Mouse (Mus musculus): ENCODE results near the gene Stk38l.
"Not testable (repeated sequence)": the region's sequence is repeated elsewhere in the genome, so short reads cannot be mapped to it uniquely, and the experiment has no call there.

Gene Stk38l

DNA sequence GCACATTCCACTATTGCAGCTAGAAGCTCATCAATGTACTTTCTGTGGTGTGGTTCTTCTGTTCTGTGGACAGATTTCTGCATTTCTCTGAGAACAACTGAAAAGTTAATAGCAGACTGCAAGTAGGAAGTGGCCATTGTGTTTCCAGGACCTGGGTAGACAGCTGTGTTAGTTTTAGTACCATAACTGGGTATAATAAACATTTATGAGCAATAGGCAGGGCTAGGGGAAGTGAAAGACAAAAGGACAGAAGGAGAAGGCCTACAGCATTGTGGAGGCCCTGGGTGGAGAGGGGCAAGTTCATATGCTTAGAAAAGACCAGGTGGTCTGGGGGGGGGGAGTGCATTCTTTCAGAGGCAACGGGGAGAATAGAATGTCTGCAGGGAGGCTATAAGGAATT lies 8.8 kb downstream of the Stk38l start:
- DNase-seq (ENCODE audit: low spot score) = no peak

DNA sequence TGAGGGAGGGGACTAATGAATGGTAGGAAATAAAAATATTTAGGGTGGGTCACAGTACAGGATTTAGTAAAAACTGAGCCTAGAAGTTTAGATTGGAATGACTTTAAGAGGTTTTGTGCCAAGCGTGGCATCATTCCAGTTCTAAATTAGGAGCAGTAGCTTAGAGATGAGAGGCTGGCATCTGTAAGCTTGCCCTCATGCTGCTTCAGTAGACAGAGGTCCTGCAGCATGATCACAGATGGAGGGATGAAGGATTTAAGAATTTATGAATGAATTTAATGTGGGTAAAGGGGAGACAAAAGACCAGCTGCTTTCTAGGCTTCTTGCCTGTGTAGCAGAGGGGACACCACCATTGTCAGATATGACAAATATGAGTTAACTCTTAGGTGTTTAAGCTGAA lies 14.1 kb downstream of the Stk38l start:
- no peak for DNase-seq (ENCODE audit: low spot score)

DNA sequence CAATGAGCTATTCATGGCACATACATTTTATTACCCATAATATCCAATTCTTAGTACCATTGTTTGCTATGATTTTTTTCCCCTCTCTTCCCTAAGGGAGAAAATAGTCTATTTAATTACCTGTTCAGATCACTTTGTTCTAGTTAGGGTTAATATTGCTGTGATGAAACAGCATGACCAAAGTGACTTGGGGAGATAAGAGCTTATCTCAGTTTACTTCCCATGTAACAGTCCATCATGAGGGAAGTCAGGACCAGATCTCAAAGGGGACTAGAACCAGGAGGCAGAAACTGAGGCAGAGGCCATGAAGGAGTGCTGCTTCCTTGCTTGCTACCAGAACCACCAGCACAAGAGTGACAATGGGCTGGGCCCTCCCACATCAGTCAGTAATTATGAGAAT lies 15.9 kb downstream of the Stk38l start:
- DNase-seq (ENCODE audit: low spot score) = no peak

DNA sequence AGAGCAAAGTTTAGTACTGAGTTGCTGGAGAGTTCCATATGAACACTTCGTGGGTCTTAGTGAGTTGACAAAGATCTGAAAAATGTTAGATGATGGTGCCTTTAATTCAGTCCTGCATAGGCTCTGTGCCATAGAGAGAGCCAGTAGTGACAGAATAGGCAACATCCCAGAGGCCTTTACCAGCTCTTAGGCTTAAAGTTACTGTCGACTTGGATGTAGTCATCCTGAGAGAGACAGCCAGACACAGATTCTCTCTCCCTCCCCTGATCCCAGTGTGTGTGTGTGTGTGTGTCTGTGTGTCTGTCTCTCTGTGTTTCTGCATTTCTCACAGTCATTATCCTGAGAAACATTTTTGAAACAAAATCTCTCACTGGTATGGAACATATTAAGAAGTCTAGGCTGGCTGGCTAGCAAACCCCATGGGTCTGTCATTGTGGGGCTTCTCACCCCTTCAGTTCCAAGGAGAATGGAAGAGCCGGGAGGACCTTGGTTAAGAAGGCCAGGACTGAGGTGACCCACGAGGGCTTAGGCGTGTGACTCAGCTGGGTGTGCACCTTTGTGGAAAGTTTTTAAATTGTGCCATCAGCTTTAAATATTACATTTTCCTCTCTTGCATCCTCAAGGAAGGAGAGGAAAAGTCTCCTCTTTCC lies 17.3 kb downstream of the Stk38l start:
- DNase-seq (ENCODE audit: low spot score) = no peak

DNA sequence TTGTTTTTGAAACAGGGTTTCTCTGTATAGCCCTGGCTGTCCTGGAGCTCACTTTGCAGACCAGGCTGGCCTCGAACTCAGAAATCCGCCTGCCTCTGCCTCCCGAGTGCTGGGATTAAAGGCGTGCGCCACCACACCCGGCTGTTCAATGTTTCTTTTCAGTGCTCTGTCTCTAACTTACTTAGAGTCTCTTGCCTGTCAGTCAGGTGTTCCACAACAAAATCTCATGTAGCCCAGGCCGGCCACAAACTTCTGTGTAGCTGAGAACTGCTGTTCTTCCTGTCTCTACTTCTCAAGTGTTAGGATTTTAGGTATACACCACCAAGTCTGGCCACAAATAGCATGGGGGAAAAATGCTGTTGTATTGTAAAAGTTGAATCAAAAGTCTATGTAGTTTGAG lies 19.5 kb downstream of the Stk38l start:
- not testable (repeated sequence) for DNase-seq (ENCODE audit: low spot score)

DNA sequence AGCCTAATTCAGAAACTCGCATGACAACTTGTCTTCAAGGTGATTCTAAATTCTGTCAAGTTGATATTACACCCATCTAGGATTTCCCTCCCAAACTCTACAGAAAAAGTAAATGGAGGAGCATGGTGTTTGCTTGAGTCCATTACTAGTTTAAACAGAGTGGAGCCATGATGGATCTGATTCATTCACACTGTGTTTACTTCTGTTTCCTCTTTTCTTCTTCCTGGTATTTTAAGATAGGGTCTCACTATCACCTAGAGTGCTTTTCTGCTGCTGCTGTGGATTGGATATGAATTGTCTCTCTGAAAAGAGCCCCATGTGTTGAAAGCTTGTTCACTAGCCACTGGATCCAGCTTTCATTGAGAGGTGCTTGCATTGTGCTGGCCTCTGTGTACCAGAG lies 20.4 kb downstream of the Stk38l start:
- DNase-seq (ENCODE audit: low spot score) = no peak

DNA sequence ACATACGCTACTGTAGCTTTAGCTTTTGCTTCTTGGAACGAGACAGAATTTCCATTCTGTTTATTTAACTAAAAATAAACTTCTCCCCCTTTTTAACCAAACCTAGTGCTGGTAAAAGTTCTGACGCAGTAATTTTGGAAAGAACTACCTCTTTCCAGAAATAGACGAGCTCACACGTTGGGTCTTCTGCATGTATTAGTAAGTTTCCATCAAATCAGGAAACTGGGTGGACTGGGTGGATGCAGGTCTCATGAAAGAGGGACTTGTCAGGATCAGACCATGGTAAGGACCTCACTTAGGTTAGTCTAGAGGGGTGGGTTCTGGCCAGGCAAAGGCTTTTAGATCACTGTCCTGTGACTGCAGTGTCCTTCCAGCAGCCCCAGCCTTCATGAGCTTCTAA lies 21.8 kb downstream of the Stk38l start:
- no peak for DNase-seq (ENCODE audit: low spot score)

DNA sequence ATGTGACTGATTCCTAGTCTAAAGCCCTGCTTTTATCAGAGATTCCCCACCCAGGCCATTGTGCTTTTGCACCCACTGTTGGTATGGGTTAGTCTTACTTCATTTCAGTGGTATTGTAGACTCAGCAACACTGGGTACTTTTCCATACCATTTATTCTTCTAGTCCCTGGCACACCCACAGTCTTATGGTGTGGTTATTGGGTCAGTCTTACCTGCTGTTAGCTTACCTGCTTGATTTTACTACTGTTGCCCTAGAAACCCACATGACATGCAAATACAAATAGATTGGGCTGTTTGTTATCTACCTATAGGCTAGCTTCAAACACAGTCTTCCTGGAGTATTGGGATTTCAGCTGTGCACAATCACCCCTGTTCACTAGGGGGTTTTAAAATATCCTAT lies 22.3 kb downstream of the Stk38l start:
- DNase-seq (ENCODE audit: low spot score) = no peak

DNA sequence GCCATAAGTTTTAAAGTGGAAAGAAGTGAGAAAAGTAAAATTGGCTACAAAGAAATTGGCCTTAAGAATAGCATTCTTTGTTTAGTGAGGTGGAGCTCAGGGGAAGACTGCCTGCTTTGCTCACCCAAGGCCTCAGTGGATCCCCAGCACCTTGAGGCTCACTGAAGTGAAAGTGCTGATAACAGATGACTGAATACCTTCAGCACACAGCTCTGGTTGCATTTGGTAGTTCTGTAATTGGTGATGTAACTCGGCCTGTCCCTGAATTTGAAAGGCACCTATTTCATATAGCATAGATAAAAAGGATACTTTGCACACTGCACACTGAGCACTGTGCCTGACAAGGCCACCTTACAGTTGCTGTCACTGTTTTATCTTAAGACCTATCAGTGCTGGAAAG lies 23.5 kb downstream of the Stk38l start:
- DNase-seq (ENCODE audit: low spot score) = no peak

DNA sequence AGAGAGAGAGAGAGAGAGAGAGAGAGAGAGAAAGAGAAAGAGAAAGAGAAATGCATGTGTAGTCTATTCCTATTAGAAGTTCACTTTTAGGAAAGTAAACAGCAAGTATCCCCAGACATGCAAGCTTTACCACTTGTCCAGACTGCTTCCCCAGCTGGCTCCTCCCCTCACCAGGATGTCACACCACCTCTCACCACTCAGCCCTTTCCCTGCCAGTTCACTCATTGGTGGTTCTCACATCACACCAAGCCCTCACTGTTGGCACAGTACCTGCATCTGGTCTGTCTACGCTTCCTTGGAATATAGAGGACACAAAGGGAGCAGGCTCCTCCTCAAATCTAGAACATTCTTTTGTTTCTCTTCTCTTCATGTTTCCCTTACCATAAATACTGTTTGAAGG lies 26.9 kb downstream of the Stk38l start:
- no peak for DNase-seq (ENCODE audit: low spot score)

DNA sequence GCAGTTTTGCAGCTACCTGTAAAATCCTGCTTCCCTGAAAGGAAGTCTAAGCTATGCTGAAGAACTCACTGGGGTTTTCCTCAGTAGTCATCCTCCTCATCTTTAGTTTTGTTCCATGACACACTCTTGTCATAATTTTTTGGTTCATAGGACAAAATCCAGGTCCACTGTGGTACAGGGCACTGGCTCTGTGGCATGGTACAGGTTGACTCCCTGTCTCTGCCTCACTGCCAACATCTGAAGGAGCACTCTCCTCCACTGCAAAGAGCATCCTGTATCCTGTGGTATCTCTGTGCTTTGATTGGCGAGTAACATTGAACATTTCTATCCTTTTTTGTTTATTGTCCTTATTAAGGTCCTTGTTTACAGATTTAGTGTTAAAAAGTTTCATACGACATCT lies 27.4 kb downstream of the Stk38l start:
- no peak for DNase-seq (ENCODE audit: low spot score)

DNA sequence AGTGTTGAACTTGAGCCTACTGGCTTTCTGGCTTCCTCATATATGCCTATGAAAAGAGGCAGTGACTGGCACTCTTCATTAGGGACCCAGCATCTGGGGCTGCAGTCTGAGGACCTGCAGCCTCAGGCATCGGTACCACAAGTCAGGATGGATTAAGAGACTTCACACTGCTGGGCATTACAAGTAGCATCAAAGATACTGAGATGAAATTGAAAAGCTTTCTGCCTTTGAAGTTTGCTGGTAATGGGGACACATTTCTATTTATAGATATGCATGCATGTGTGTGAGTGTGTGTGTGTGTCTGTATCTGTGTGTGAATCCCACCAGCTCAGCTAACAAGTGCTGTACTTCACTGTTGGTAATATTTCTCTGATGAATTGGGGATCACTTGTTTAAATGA lies 27.8 kb downstream of the Stk38l start:
- DNase-seq (ENCODE audit: low spot score) = no peak

DNA sequence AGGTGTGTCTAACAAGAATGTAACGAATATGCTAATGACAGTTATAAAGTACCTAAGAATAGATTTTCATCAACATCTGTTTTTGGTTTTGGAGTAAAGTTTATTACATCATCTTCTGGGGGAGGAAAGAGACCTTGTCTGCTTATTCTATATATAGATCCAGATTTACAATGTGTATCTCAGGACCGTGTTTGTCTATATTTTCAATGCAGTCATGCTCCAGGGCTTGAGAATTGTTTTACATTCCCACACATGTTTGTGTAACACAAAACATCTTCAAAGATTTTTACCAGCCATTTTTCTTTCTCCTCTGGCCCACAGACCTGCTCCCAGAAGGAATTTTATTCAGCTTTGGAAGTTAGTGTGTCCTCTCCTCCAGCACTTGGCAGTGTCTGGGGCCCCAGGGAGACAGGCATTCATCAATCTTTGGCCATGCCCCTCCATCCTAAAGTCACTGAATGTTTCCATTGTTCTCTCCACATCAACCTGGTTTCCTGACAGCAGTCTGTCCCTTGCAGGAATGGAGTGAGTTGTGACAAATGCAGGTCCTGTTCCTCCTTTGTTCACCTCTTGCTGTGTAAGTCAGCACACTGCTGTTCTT lies 28.9 kb downstream of the Stk38l start:
- DNase-seq (ENCODE audit: low spot score) = no peak

DNA sequence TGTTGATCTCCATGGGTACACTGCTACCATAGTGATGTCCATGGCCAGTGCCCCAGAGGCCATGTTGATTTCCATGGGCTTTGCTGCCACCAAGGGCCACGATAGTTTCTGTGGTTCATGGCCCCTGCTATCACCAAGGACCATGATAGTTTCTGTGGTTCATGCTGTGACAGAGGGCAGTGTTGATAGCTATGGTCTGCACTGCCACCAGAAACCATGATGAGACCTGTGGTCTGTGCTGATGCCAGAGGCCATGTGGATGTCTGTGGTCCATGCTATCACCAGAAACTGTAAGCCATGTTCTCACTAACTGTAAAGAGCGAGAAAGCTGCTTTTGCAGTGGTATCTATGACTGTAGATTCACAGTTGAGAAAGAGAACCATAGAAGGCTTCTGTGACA lies 30.3 kb downstream of the Stk38l start:
- no peak for DNase-seq (ENCODE audit: low spot score)

DNA sequence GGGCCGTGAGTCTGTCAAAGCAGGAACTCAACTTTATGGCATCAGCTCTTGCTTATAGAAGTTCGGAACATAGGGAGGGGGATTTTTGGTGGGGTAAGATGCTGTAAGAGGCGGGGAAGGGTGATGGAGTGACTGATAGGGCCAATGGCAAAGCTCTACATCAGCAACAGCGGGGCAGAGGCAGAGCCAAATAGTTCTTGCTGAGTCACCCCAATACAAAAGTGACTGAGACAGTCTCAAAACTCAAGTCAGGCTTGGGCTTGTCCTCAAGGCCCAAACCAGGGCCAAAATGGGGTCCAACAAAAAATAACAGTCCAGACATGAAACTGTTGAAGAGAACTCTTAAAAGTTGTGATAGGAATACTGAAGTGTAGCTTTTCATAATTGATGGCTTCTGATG lies 30.9 kb downstream of the Stk38l start:
- DNase-seq (ENCODE audit: low spot score) = no peak

DNA sequence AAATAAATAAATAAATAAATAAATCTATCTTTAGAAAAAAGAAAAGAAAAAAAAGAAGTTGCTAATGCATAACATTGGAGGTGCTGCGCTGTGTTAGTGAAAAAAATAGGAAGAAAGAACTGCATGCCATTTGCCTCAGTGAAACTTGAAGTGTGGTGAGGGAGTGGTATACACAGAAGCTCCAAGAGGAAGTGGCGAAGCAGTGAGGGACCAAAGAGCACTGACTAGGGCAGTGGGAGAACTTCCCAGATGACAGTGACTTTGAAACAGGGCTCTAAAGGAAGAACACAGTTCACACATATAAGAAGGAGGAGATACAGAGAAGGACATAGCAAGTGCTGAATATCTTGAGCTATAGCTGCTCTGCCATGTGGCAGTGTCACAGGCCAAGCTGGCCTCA lies 34.2 kb downstream of the Stk38l start:
- DNase-seq (ENCODE audit: low spot score) = no peak

DNA sequence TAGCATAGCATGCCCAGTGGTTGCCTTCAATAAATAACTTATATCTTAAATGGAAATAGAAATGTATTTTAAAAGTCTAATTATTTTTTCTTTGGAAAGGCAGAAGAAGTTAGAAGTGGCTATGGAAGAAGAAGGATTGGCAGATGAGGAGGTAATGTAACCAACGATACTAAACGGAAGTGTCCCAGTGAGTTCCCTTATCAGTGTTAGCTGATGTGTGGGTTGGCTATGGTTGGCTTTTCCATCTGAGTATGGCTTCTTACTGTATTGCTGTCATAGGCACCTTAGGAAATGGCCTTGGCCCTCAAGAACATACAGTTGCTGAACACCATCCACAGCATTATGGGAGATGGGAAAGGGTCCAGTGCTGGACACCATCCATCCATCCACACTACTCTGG lies 35.2 kb downstream of the Stk38l start:
- no peak for DNase-seq (ENCODE audit: low spot score)

DNA sequence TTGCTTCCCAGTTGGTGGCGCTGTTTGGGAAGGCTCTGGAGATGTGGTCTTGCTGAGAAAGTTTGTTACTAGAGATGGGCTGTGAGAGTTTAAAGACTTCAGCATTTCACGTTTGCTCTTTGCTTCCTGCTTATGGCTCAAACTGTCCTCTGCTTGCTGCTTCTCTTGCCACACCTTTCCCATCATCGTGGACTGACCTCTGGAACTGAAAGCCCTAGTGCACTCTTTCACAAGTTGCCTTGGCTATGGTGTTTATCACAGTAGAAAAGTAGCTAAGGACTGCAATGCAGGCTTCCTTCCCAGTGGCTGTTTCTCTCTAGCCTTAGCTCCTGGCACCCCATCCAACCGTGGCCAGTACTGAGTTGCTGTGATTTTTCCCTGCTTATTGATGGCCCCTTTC lies 35.9 kb downstream of the Stk38l start:
- DNase-seq (ENCODE audit: low spot score) = no peak

DNA sequence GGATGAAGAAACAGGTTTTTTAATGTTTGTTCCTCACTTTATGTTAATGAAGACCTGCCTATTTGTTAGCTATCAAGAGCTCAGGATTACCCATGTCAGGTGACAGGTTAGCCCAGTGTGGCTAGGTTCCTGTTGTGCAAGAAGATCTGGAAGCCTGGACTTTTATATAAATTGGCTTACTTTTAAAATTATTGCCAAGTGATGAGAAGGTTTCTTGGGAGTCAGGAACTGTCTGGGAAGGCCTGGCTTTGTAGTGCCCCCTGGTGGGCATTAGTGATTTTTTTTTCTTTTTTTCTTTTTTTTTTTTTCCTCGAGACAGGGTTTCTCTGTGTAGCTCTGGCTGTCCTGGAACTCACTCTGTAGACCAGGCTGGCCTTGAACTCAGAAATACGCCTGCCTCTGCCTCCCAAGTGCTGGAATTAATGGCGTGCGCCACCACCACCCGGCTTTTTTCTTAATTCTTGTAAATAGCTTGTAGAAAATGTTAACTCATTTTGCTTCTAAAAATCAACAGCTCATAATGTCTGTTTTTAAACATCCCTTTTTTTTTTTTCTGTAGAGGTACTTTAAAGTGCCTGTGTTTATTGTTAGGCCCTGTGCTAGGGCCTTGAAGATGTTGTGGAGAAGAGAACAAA lies 37.6 kb downstream of the Stk38l start:
- DNase-seq (ENCODE audit: low spot score) = no peak

DNA sequence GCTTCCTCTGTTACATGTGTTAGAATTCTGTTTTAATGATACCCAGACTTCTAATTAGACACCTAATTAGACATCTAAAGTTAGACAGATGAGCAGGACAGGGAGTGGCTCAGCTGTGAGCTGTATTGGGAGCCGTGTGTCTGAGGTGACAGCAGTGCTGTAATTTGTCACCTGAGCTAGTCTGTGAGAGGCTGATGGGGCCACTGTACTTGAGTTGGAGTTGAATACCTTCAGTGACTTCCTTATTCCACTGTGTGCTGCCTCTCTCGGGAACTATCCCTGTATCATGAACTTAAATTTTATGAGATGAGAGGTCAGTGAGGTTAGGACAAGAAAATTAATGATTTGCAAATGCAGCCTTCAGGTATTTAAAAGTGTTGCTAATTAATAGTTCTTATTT lies 39.8 kb downstream of the Stk38l start:
- no peak for DNase-seq (ENCODE audit: low spot score)

DNA sequence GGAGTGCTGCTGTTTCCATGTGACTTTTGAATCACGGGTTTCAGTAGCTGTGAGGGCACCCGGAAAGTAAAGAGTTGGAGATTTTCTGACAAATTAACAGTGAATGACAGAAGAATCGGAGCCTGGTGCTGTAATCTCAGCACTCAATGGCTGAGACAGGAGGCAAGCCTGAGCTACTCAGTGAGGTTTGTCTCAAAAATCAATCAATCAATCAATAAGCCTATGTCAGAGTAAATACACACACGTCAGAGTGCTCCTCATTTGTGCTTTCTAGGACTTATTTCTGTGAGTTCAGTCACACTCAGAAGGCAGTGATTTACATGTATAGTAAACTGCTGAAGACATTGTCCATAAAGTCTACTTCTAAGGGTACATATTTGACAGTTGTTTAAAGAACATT lies 40.5 kb downstream of the Stk38l start:
- DNase-seq (ENCODE audit: low spot score) = no peak

DNA sequence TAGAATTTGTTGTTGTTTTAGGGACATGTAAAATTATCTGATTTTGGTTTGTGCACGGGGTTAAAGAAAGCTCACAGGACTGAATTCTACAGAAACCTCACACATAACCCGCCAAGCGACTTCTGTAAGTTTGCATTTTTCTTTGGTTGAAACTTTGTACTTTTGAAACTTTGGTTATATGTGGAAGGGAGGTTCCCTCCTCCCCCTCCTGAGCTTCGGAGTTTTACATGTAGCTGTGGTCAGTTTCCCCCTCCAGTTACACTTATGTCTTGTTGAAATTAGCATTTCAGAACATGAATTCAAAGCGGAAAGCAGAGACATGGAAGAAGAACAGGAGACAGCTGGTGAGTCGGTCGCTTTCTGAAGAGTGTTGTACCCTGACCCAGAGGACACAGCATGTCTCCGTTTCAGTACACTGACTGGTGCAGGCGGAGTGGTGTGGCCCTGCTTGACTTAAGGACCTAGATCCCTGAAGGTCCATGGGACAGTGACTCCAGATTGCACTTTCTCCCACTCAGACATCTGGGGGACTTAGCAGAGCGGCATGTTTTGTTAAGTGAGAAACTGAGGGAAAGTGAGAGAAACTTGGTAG lies 44.1 kb downstream of the Stk38l start:
- no peak for DNase-seq (ENCODE audit: low spot score)

DNA sequence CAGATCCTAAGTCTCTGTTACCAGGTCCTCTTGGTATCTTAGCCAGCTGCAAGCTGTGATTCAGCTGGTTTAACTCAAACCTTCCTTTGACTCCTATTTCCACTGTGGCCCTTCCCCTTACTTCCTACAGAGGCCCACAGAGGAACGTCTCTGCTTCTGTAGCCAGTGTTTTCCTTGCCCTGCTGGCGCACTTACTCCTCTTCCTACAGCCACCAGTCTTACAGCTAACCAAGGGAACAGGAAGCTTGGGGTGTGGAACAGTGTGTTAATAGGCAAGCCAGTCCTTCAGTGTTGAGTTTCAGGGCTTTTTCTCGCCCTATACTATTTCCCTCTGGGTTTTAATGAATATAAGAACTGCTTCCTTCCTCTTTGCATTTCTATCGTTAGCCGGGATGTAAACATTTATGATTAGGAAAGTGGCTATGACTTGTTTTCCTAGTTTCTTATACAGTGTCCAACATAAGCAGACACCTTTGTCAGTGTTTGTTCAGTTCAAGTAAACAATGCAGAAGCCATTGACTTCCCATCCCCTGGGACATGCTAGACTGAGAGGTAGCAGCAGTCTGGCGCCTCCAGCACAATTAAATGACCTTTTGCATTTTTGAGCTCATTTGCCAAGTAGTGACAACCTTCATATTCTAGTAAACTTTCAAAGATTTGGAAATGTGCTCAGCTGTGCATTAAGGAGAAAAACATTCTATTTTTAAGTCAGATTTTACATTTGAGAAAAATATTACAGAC lies 45.4 kb downstream of the Stk38l start:
- DNase-seq (ENCODE audit: low spot score) = no peak
